In the genomic region with DNA sequence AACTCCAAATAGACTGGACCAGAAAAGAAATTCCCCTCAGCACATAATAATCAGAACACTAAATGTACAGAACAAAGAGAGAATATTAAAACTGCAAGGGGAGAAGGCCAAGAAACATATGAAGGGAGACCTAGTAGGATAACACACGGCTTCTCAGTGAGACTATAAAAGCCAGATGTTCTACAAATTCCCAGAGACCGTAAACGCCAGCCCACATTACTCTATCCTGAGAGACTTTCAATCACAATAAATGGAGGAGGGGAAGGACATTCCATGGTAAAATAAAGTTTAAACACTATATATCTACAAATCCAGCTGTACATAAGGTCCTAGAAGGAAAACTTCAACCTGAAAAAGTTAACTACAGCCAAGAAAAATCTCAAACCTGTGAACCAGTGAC, we compare ENCODE assay signal across 28 mouse cellular contexts.
DNase-seq lines count a peak whose midpoint lies in the region; ATAC-seq and TF ChIP-seq lines count a peak whose summit lies in the region.
"Had no signal": no experiment of that assay in that cellular context is flagged by ENCODE, and none has a peak within 500 bp of the region (broad histone marks: within the 10 kb centered on the region; RNA-seq: fewer than 3 reads in every experiment).

No protein-coding gene starts in this region.

- H3K9me3 ChIP-seq in erythroblast, embryonic 14.5 days (ENCODE audit: control insufficient read depth, low read length), result no peaks in the 10 kb centered on the region
- no peaks in the 10 kb centered on the region for H3K9me3 ChIP-seq in embryonic facial prominence, embryonic 13.5 days
- no peaks in the 10 kb centered on the region for H3K9me3 ChIP-seq in limb, embryonic 13.5 days
- no peaks in the 10 kb centered on the region for H3K9me3 ChIP-seq in liver, embryonic 14.5 days (ENCODE audit: control insufficient read depth, low read length)
- H3K9me3 ChIP-seq: forebrain, embryonic 13.5 days; heart, embryonic 13.5 days; midbrain, embryonic 13.5 days; stomach, embryonic 15.5 days had no signal

- peaks cover 74% of the 10 kb centered on the region for H3K4me1 ChIP-seq in erythroblast, embryonic 14.5 days (ENCODE audit: control insufficient read depth)
- peaks cover 20% of the 10 kb centered on the region for H3K4me1 ChIP-seq in embryonic facial prominence, embryonic 13.5 days
- H3K4me1 ChIP-seq in limb, embryonic 13.5 days, result peaks cover 37% of the 10 kb centered on the region
- H3K4me1 ChIP-seq in liver, embryonic 14.5 days (replicated peaks; ENCODE audit: control insufficient read depth in 2 of 2, insufficient read depth in 2 of 2, low read length in 1 of 2), result peaks cover 16 to 37% of the 10 kb centered on the region in 2 experiments
- H3K4me1 ChIP-seq: forebrain, embryonic 13.5 days; stomach, embryonic 15.5 days had no signal

- intact Hi-C loops in heart, postnatal 25 days (cut with DNase I), result no loop called here

- WGBS in embryonic facial prominence, embryonic 13.5 days, result 20% methylated on average over 3 of the region's 3 CpGs
- 13% methylated on average over 3 of the region's 3 CpGs for WGBS in limb, embryonic 13.5 days
- 84% methylated on average over 3 of the region's 3 CpGs for WGBS in liver, embryonic 14.5 days (ENCODE audit: insufficient replicate concordance)

- peak overlapping the region; percentile 71 for H3K4me3 ChIP-seq in erythroblast, embryonic 14.5 days (replicated peaks)
- no peak overlapping the region for H3K4me3 ChIP-seq in embryonic facial prominence, embryonic 13.5 days
- no peak overlapping the region for H3K4me3 ChIP-seq in limb, embryonic 13.5 days
- H3K4me3 ChIP-seq in liver, embryonic 14.5 days (ENCODE audit: insufficient read depth in 1 of 2, low read depth in 2 of 2, low read length in 2 of 2), result peak overlapping the region; percentile 40 to 60
- H3K4me3 ChIP-seq: forebrain, embryonic 13.5 days; heart, adult 2 months; heart, embryonic 13.5 days; midbrain, embryonic 13.5 days; stomach, embryonic 15.5 days had no signal

- no peak overlapping the region for H3K4me2 ChIP-seq in embryonic facial prominence, embryonic 13.5 days
- H3K4me2 ChIP-seq in limb, embryonic 13.5 days (replicated peaks), result no peak overlapping the region
- H3K4me2 ChIP-seq in liver, embryonic 14.5 days (ENCODE audit: low read depth), result peak overlapping the region; percentile 70
- H3K4me2 ChIP-seq: forebrain, embryonic 13.5 days; heart, embryonic 13.5 days; midbrain, embryonic 13.5 days; stomach, embryonic 15.5 days had no signal

- ATAC-seq in erythroblast, adult 5-6 weeks (replicated peaks; ENCODE audit: low FRiP score, poor library complexity, severe bottlenecking), result no peak
- no peak for ATAC-seq in embryonic facial prominence, embryonic 13.5 days (ENCODE audit: insufficient number of reproducible peaks, insufficient read depth, low FRiP score, low TSS enrichment, low read depth)
- ATAC-seq in limb, embryonic 13.5 days (ENCODE audit: low FRiP score, low read depth), result peak; percentile 92
- ATAC-seq in liver, embryonic 14.5 days (ENCODE audit: insufficient read depth), result no peak
- ATAC-seq: forebrain, embryonic 13.5 days; hindbrain, embryonic 16.5 days; lung, postnatal 0 days; midbrain, embryonic 13.5 days had no signal

- DNase-seq in liver, embryonic 14.5 days (ENCODE audit: low read depth in 3 of 3, low spot score in 3 of 3), result no peak
- no peak for DNase-seq in heart, postnatal 25 days (ENCODE audit: low spot score)
- DNase-seq in layer of hippocampus, postnatal 10 days (ENCODE audit: low spot score in 2 of 2), result no peak
- DNase-seq in lung, postnatal 14 days, result no peak
- DNase-seq: adrenal gland, adult 8-10 months; cerebellum, adult 2 months; cerebellum, postnatal 14 days; gastrocnemius, postnatal 36 days; heart, adult 2 months; heart, postnatal 10 days; kidney, adult 2 months; kidney, postnatal 10 days; layer of hippocampus, adult 9-11 months; lung, adult 18-20 months; retina, postnatal 1 day; right cerebral cortex, postnatal 14 days had no signal

- H3K9ac ChIP-seq in embryonic facial prominence, embryonic 13.5 days, result no peak overlapping the region
- no peak overlapping the region for H3K9ac ChIP-seq in limb, embryonic 13.5 days
- H3K9ac ChIP-seq in liver, embryonic 14.5 days (replicated peaks), result peak overlapping the region; percentile 34; the same call in 1 of the 2 replicates
- H3K9ac ChIP-seq: forebrain, embryonic 13.5 days; heart, embryonic 13.5 days; midbrain, embryonic 13.5 days; stomach, embryonic 15.5 days had no signal

- TF ChIP-seq CTCF in liver, embryonic 14.5 days (IDR thresholded peaks at IDR 0.05; ENCODE audit: low read depth), result no peak

- H3K27me3 ChIP-seq in erythroblast, embryonic 14.5 days (ENCODE audit: control insufficient read depth), result no peaks in the 10 kb centered on the region
- H3K27me3 ChIP-seq in embryonic facial prominence, embryonic 13.5 days, result no peaks in the 10 kb centered on the region
- no peaks in the 10 kb centered on the region for H3K27me3 ChIP-seq in limb, embryonic 13.5 days
- H3K27me3 ChIP-seq in liver, embryonic 14.5 days (ENCODE audit: control insufficient read depth, insufficient read depth, low read length), result no peaks in the 10 kb centered on the region
- H3K27me3 ChIP-seq: forebrain, embryonic 13.5 days; heart, embryonic 13.5 days; midbrain, embryonic 13.5 days; stomach, embryonic 15.5 days had no signal

- peaks cover 49% of the 10 kb centered on the region for H3K36me3 ChIP-seq in erythroblast, embryonic 14.5 days (ENCODE audit: control insufficient read depth)
- no peaks in the 10 kb centered on the region for H3K36me3 ChIP-seq in embryonic facial prominence, embryonic 13.5 days
- no peaks in the 10 kb centered on the region for H3K36me3 ChIP-seq in limb, embryonic 13.5 days
- H3K36me3 ChIP-seq in liver, embryonic 14.5 days (replicated peaks; ENCODE audit: control insufficient read depth, insufficient read depth, low read depth), result no peaks in the 10 kb centered on the region
- H3K36me3 ChIP-seq: G1E; heart, embryonic 13.5 days; midbrain, embryonic 13.5 days; stomach, embryonic 15.5 days had no signal

- no peak for TF ChIP-seq EP300 in liver, embryonic 14.5 days (IDR thresholded peaks at IDR 0.05; ENCODE audit: low read depth)

- peak overlapping the region; percentile 34; the same call in 1 of the 2 replicates for H3K27ac ChIP-seq in embryonic facial prominence, embryonic 13.5 days
- peak overlapping the region; percentile 67; the same call in 1 of the 2 replicates for H3K27ac ChIP-seq in limb, embryonic 13.5 days
- peak overlapping the region; percentile 35 for H3K27ac ChIP-seq in liver, embryonic 14.5 days
- H3K27ac ChIP-seq: forebrain, embryonic 13.5 days; heart, adult 2 months; heart, embryonic 13.5 days; macrophage; midbrain, embryonic 13.5 days; stomach, embryonic 15.5 days had no signal

Comparison
In these comparisons a context has a peak if more than half of its experiments do, and no peak if none do; other contexts are left out.
1. H3K4me3 ChIP-seq: peak in erythroblast, embryonic 14.5 days (single experiment) and liver, embryonic 14.5 days (2 of 2); none in embryonic facial prominence, embryonic 13.5 days (single experiment) and limb, embryonic 13.5 days (single experiment).
2. Peak in every context shown above with its lines, with median percentiles within 50 percentile points of each other: H3K27ac ChIP-seq.